Mouse (Mus musculus): ENCODE measurements around the gene Upp2.

- no peak for TF ChIP-seq EP300 (IDR thresholded peaks at IDR 0.05; ENCODE audit: low read depth)
- no peak for TF ChIP-seq CTCF (IDR thresholded peaks at IDR 0.05; ENCODE audit: low read depth)
These were observed 1.1 kb upstream of the Upp2 start for GRCm38 (mm10) chr2:58566049-58566409.

All from liver, postnatal 0 days (tissue).